Mouse (Mus musculus): ENCODE results near the gene Klf7.

DNA sequence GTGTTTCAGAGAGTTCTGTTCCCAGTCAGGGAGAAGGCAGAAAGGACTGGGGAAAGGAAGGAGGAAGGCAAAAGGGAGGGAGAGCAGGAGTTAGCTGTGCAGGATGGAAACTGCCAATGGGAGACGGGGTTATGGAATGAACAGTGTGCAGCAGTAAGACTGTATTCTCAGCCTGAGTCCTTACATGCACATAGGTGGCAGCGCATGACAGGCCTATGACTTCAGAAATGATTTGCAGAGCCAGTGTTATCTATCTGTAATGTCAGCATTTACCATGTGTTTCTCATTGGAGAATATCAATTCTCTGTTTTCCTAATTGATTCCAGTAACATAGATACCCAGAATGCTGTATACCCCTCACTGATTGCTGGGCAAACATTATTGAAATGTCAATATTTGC lies 123.9 kb downstream of the Klf7 start:
- no peak for TF ChIP-seq CTCF (IDR thresholded peaks at IDR 0.05; ENCODE audit: insufficient read depth, low read depth, low read length)
- no peak for TF ChIP-seq POLR2A (IDR thresholded peaks at IDR 0.05; ENCODE audit: insufficient read depth, low read depth, low read length)

Measured in olfactory bulb, adult 2 months (tissue).